Mouse (Mus musculus): ENCODE data around the gene Hoxa3.

The Hoxa3 gene

DNA sequence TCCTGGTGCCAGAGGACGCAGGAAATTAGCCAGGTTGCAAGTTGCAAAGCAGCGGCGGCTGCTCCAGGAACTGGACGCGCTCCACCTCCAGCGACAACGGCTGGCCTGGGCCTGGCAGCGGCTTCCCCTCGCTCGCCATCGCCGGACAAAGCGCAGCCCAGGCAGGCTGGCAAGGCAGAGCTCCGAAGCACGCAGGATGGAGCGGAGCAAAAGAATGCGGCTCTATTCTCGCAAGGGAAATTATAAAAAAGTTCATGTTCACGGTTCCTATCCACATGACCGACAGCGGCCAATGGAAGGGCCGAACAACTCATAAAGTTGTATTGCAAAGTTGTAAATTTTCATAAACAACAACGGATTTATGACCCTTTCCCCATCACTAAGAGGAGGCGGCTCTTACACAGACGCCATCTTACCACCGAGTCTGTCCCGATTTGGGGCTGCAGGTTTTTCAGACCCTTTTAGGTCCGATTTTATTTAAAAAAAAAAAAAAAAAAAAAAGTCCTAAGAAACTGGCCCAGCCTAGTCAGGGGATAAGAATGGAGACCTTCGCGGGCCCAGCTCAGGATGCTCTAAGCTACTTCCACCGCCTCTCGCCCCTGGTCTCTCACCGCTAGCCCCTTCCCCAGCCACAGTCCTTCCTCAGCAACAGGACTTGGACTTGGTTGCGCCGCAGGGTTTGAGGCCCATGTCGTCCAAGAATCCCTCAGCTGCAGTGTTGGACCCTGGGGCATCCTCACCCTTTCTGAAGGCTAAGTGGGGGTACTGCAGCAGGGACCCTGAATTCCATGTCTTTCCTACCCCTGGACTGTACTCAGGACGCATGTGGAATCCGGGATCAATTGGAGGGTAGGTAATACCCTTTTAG, at the start of gene Hoxa3, which contains the start of gene Gm28308:
Gene Hoxa3 (minus strand): TSS at position 218 of the 868 bp plus-strand sequence.
Gene Gm28308 (minus strand): TSS at position 221 of the 868 bp plus-strand sequence.
- peak; percentile 86 for DNase-seq

DNA sequence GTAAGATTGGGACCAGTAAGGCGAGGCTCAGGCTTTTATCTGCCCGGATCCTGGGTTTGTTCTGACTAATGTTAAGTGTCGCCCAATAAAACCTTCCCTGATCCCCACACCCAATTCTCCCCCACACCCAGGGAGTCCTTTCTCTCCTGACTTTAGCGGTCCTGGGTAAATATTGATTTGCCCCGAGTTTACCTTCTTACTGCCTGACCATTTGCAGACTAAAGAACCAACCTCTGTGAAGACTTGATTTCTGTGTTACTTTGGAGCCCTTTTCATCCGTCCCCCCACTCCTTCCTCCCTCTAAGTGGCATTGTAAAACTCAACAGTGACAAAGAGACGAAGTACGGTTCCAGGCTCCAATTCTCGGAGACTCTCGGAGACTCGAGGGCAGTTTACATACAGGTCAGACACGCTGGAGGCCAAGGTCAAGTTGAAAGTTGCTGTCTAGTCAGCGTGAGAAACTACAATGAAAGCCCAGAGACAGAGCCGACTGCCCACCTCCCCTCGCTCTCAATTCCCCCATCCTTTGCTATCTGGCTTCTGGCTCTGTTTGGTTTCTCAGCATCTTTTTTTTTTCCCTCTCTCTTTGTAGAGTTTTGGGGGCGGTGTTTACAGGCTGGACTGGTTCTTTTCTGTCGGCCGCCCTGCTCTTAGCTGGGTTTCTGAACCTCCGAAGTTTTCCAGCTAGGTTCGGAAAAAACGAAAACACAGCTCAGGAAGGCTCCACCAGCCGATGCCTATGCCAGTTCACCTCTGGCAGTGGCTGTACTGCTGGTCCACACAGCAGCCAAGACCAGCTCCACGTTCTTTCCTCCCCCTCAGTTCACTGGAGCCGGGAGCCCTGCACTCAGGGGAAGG, 49.6 kb upstream of the Hoxa3 start:
- DNase-seq, result no peak

DNA sequence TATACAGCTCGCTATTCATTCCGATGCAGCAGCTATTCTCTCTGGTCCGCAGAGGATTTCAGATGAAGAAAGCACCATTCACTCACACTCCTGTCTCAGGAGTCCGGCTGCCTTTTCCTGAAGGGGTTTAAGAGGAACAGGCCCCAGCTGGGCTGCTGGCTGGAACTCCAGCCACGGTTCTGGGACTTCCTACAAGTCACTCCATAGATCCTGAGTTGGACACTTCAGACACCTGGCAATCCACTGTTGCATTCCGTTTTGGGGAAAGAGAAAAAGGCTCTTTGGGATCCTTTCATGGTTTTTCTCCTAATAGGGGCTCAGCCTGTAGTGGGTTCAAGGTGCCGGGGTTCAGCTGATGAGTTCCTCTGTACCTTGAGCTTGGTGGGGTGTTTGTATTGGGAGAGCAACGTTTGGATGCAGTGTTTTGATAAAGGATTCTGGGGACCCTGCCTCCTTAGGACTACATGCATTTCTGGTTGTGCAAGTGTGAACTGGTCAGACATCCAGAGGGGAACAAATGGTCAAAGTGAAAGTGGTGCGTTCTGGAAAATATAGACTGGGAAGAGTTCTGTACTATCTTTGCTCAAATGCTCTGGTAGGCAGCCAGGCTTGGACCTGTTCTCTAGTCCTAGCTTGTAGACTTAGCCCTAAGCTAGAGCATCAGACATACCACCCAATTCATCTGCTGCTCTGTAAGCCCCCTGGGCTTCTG, 48.8 kb upstream of the Hoxa3 start:
- DNase-seq, result no peak

DNA sequence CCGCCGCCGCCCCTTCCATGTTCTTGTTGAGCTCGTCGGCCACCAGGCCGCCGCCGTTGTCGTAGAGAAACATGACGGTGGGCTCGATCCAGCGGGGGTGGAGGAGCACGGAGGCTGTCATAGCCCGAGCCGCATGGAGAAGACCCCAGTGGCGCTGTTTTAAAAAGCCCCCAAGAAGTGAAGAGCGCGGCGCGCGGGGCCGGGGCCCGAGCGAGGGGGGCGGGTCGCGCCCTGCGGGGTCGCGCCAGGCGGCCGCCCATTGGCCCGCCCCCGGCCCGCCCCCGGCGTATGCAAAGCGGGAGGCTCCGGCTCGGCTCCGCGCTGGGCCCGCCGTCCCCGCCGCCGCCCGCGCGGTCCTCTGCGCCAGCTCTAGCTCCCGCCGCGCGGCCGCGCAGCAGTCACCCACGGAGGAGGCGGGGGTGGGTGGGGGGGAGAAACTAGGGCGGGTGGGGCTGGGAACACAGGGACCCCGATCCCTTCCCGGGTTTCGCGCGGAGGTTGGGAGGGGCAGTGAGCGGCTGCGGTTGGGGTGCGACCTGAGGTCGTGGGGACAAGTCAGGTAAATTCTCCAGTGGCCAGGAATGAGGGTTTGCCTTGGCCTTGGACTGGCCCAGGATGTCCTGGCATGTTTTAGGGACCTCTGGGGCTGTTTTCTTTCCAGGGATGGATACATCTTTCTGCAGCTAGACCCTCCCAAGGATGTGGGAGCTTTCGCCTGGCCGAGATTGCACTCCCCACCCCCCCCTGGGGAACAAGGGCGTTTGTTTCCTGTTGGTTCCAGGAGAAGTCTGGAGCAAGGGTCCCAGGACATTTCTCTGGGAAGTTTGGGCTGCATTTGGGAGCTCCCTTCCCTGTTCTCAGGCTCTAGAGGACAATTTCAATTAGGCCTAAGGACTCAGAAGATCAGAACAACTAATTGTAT, 47.8 kb upstream of the Hoxa3 start, which contains the start of gene Hoxa13:
Gene Hoxa13 (minus strand): TSS at position 227 of the 922 bp plus-strand sequence.
- no peak for DNase-seq

DNA sequence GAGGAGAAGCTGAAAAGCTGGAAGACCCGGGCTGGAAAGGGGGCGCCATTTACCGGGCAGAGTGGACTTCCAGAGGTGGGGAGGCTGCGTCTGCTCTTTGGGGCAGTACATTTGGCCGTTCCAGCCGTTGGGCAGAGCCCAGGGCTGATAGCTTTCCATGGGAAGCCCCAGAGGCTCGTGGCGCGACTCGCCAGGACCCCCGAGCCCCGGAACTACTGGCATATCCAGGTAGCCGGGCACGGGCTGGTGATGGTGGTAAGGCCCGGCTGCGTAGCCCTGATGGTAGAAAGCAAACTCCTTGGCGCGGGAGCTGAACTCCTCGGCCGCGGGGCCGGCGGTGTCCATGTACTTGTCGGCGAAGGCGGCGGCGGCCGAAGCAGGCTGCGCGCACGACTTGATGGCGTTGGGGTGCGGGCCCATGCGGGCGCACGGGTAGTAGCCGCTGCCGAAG, 46.7 kb upstream of the Hoxa3 start:
- DNase-seq, result no peak

DNA sequence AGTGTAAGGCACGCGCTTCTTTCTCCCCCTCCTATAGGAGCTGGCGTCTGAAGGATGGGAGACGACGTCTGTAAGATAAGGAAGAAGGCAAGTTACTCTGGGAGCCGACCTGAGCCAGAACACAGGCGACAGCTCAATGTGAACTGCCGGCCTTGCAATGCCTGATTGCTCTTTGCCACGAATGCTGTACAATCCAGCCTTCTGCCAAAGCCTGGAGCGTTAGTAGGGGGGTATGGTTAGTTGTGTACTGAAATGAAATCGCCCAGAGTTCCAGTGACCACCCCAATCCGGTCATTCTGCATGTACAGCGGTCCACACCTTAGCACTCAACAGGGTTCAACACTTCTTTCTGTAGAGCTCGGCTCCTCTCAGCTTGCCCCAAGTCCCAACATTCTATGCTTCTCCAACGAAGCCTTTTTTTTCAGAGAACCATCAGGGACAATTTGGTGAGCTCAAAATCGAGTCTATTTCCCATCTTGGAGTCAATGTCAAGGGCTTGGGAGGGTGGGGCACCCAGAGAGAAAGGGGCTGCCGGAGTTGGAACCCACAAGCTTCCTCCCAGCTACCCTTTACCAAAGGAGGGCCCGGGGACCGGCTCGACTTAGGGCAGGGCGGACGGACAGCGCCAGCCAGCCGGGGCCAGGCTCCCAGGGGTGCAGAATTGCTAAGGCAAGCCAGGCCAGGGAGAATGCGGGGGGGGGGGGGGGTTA, 46.1 kb upstream of the Hoxa3 start:
- DNase-seq, result no peak

DNA sequence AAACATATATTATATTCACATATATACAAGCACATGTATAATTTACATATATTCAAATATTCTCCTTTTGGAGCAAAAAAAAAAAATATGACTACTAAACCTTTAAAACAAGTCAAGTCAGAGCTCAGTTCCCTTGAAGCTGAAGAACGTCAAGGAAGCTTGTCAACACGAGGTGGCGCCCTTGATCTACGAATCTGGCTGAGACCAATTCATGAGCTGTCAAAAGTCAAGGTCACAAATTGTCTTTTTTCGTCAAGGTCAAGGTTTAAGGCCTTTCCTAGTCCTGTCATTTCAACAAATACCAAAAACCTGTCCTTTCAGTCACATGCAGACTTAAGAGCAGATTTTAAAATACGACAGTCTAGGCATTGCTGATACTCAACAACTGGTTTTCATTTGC, 43.8 kb upstream of the Hoxa3 start:
- peak; percentile 69 for DNase-seq

DNA sequence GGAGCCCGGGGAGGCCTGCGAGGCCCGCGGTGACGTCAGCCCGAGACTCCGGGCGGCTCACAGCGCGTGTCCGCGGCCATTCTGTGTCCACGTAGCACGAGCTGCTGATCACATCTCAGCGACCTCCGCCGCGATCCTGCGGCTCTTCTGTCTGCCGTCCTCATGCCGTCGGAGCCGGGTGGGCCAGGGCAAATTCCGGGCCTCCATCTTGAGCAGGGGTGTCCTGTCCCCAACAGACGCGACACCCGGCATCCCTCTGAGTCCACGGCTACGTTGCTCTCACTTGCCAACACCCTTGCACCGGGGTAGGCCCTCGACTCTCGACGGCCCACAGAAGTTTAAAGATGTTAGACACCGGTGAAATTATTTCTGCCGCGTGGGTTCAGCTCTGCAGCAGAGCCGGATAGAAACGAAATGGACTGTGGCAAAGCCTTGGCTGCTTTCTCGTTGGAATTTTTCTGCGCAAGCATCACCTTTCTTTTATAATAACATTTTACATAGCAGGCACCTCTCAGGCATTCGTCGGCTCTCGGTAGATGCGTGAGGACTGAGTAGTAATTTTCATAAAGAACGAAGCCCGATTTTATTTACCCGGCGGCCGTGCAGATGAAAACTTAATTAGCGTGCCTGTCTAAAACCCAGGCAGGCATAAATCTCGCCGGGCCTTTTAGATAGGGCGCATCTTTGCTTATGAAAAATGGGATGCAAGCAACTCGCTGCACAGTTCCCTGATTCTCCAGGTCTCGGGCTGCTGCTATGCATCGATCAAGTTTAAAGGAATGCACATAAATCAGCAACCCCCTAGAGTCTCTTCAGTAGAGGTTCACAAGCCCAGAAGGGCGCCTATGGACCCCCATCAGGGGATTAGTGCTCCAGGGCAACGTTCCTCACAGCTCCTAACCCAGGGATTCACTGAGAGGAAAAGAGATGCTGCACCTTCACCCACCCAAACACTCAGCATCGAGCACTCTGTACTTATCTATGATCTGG, 40.7 kb upstream of the Hoxa3 start:
- no peak for DNase-seq

DNA sequence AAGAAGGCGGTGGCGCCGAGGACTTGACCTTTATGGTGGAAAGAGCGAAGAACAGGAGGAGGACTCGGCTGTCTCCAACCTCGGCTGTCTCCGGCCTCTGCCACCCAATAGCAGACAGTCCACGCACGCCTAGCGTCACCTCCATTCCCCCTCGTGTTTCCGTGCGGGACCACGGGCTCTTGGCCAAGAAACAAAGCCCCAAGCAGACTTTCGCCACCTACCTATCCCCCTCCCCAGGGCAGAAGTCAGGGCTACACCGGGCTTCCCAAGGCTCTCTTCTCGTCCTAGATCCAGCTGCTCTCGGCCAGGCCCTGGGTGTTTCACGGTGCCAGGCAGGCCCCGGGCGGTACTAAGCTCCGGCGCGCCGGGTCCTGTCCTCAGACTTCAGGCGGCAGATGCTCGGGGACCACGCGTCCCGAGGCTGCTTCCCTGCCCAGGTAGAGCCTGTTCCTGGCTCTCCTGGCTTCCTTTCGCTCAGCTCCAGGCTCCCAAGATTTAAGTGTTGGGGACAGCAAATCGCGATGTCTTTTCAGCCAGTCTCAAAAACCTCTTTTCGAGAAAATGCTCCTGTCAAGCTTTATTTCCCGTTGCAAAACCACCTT, 39.7 kb upstream of the Hoxa3 start:
- DNase-seq, result no peak

DNA sequence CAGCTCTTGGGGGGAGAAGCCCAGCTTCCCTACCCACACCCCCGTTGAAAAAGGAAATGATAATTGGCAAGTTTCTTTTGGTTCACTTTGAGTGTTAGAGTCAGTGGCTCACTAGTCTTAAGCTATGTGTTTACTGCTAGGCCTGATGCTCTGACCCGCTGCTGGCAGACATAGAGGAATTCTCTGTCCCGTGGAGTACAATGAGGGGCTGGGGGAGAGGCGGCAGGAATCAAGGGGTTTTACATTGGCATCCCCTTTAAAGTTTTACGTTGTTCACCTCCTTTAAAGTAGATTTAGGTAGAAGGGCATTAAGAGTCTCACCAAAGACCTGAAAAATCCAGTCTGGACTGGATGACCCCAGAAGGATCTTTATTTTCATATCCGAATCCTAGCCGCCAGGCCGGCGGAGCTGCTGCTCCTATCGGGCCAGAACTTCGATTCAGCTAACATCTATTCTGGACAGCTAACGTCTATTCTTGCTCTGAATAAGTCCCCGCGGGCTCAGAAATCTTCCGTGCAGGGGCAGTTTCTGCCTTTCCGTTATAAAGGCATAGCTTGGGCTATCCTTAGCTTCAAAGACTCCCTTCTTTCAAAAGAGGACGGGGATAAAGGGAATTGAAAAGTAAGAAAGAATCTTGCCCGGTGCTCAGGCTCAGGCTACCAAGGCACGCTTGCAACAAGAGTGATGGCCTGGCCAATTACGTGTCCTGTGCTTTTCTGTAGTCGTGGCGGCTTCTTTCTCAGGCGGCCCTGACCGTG, 39.1 kb upstream of the Hoxa3 start:
- no peak for DNase-seq

DNA sequence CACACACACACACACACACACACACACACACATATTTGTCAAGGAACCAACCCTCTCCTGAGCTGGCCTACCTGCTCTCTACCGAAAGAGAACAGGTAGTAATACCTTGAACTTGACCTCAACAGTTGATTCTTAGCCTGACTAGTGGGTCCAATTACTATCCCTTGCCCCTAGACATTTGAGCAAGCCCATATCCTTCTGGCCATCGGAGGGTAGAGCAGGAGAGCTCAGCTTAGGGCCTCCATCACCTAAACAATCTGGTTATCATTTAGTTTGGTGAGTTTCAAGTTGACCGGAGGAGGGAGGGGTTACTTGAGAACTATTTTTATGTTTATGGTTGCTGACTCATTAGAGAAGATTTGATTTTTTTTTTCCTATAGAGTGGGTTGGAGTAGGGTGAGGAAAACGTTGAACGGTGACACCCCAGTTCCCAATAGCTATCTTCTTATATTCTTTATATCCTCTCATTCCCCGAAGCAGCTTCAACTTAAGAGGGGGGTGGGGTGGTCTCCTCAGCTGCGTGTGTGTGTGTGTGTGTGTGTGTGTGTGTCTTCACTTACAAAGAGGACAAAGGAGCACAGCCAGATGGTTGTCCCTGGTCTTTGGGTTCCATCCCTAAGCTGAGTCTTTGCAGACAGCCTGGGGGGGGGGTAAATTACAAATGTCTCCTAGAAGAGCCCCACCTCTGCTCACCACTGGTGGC, 38.2 kb upstream of the Hoxa3 start:
- DNase-seq, result no peak

DNA sequence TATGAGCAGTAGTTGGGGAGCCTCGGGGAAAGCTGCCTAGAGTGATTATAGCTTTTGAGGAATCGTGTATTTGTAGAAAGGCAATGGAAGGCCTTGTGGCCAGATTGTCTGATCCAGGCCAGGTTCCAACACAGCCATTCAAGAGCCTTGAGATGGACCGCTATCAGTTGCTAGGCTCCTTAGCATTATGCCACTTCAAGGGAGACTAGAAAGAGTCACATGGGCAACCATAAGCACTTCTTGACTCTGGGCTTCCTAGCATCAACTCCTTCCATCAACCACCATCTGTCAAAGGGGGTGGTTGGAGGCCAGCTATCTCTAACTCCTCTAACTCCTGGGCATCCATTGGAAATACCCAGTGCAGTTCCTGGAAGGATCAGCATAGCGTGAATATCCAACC, 36.7 kb upstream of the Hoxa3 start:
- no peak for DNase-seq

DNA sequence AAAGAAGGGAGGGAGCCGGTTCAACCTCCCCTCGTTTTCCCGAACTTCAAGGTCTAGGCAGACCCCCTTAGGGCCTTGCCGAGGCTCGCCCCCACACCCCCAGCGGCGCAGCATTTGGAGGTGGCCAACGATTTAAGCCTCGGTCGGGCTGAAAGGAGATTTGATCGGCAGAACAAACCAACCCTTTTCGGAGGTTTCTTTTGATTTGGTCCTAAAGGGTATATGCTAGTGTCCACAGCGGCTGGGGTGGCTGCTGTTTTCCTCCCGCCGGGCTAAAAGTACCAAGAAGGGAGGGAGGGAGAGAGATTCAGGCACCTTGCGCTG, 36.2 kb upstream of the Hoxa3 start:
- DNase-seq, result no peak

DNA sequence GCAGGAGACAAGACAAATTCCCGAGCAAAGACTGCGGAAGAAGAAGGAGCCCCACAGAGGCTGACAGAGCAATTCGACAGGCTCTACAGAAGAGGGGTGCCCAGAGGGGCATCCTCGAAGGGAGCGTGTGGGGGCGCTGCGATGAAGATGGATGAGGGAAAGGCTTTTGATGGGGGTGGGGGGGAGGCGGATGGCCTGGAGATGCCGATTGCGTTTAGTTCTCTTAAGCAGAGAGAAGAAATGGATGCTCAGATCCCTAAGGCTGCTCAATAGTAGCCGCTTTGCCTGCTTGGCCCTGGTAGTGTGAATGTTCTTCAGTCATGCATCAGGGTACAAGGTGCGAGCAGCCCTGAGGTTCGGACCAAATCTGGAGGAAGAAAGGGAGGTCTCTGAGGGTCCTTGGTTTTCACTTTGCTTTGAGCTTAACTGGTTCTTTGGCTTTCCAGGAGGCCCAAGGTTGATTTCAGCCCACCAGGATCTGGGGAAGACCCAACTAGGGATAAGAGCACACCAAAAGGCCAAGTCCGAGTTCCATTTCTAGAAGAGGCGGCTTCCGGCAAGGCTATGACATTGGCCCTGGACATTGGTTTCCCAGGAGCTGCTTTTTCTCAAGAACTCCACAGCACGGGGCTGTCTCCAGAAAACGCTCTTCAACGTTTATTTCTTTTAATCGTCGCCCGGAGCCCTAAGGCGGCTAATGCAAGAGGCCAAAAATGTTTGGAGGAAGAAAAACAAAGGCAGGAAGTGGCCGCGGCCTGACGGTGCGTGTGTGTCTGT, 35.7 kb upstream of the Hoxa3 start:
- DNase-seq, result no peak

DNA sequence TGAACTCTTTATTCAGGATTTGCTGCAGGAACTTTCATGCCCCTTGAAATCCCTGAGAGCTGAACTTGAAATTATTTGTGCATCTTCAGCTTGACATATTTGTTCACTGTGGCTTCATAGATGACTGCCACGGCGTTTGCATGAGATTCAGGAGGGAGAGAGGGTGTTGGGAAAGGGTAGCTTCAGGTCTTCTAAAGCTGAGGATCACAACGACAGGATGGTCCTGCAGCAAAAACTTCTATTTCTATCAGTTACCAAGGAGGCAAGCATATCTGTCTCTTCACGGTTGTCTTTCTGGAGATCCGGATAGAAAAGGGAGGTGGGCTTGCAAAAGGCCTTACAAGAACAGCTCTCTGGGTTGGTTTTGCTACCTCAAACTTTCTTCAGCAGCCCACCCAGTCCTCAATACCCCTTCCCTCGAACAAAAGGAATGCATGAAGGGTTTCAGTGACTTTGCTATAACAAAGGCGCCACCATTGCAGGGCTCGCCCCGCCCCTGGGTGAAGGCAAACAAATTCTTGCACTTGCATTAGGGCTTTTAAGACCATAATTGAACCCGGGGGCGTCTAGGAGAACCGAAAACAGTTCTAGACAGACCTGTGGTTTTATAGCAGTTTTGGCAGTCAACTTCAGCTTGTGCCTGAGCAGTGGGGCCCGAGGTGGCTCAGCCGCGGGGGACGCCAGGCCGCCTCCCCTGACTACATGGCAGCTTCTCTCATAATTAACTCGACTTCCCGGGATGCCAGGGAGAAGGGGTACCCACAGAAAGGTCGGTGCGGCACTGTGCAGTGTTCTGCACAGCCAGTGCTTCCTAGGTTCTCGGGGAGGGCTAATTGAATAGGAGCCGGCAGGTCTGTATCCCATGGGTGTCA, 34.9 kb upstream of the Hoxa3 start:
- no peak for DNase-seq

DNA sequence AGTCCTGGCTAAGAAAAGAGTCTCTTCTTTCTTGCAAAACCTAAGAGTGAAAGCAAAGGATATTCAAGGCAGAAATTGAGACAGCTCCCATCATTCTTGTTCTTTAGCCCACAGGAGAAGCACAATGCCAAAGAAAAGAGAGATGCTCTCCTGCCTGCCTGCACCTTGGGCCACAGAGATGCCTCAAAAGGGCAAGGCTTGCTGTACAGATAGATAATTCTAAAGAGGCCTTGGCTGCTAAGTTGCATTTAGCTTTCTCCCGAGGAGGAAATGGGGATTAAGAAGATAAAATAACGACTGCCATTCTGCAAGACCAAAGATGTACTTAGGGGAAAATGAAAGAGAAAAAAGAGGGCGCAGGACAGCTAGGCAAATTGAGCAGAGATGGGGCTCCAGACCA, 33.8 kb upstream of the Hoxa3 start:
- DNase-seq, result no peak
